31 mouse cellular contexts compared by ENCODE assay signal in genomic region chr6:147972552-147972951, GRCm38 (mm10).
"Had no signal": no experiment of that assay in that cellular context is flagged by ENCODE, and none has a peak within 500 bp of the region (broad histone marks: within the 10 kb centered on the region; RNA-seq: fewer than 3 reads in every experiment).

No protein-coding gene starts in this region.

- DNase-seq: left cerebral cortex, postnatal 4 days; liver; liver, embryonic 13.5 days; liver, postnatal 0 days; lung, adult 18-20 months; lung, adult 2 months; lung, embryonic 14.5 days; lung, postnatal 10 days; lung, postnatal 14 days; lung, postnatal 36 days; lung, postnatal 4 days; midbrain, embryonic 14.5 days had no signal

- H3K27ac ChIP-seq: limb, embryonic 10.5 days; limb, embryonic 12.5 days; limb, embryonic 13.5 days; limb, embryonic 15.5 days; liver, embryonic 12.5 days; liver, embryonic 13.5 days; liver, embryonic 14.5 days; liver, embryonic 15.5 days; lung, embryonic 15.5 days; macrophage; midbrain, embryonic 10.5 days; midbrain, embryonic 12.5 days; midbrain, embryonic 13.5 days; midbrain, embryonic 15.5 days had no signal

- H3K4me3 ChIP-seq: limb, embryonic 10.5 days; limb, embryonic 12.5 days; limb, embryonic 13.5 days; limb, embryonic 15.5 days; liver, embryonic 12.5 days; liver, embryonic 13.5 days; liver, embryonic 15.5 days; lung, embryonic 15.5 days; megakaryocyte, embryonic 14.5 days; midbrain, embryonic 10.5 days; midbrain, embryonic 12.5 days; midbrain, embryonic 13.5 days; midbrain, embryonic 15.5 days; myocyte had no signal

- H3K36me3 ChIP-seq: limb, embryonic 10.5 days; limb, embryonic 12.5 days; limb, embryonic 13.5 days; limb, embryonic 15.5 days; liver, embryonic 12.5 days; liver, embryonic 13.5 days; liver, embryonic 15.5 days; lung, embryonic 15.5 days; midbrain, embryonic 10.5 days; midbrain, embryonic 12.5 days; midbrain, embryonic 13.5 days; midbrain, embryonic 15.5 days had no signal

- H3K4me2 ChIP-seq: limb, embryonic 12.5 days; limb, embryonic 13.5 days; limb, embryonic 15.5 days; liver, embryonic 11.5 days; liver, embryonic 12.5 days; liver, embryonic 13.5 days; liver, embryonic 15.5 days; lung, embryonic 14.5 days; lung, embryonic 15.5 days; midbrain, embryonic 11.5 days; midbrain, embryonic 12.5 days; midbrain, embryonic 13.5 days; midbrain, embryonic 15.5 days had no signal

- H3K9me3 ChIP-seq: limb, embryonic 10.5 days; limb, embryonic 12.5 days; limb, embryonic 13.5 days; limb, embryonic 15.5 days; liver, embryonic 12.5 days; liver, embryonic 13.5 days; liver, embryonic 15.5 days; lung, embryonic 15.5 days; midbrain, embryonic 10.5 days; midbrain, embryonic 12.5 days; midbrain, embryonic 13.5 days; midbrain, embryonic 15.5 days had no signal

- ATAC-seq: liver, embryonic 12.5 days; liver, postnatal 0 days; lung, postnatal 0 days; midbrain, embryonic 13.5 days; midbrain, embryonic 15.5 days; midbrain, embryonic 16.5 days had no signal

- H3K27me3 ChIP-seq: limb, embryonic 12.5 days; limb, embryonic 13.5 days; limb, embryonic 15.5 days; liver, embryonic 12.5 days; liver, embryonic 13.5 days; liver, embryonic 15.5 days; lung, embryonic 15.5 days; midbrain, embryonic 12.5 days; midbrain, embryonic 13.5 days; midbrain, embryonic 15.5 days had no signal

- H3K4me1 ChIP-seq: limb, embryonic 10.5 days; limb, embryonic 12.5 days; limb, embryonic 13.5 days; limb, embryonic 15.5 days; liver, embryonic 12.5 days; liver, embryonic 13.5 days; liver, embryonic 15.5 days; lung, embryonic 15.5 days; megakaryocyte, embryonic 14.5 days; midbrain, embryonic 10.5 days; midbrain, embryonic 12.5 days; midbrain, embryonic 13.5 days; midbrain, embryonic 15.5 days had no signal

- H3K9ac ChIP-seq: limb, embryonic 12.5 days; limb, embryonic 13.5 days; limb, embryonic 15.5 days; liver, embryonic 12.5 days; liver, embryonic 13.5 days; liver, embryonic 14.5 days; liver, embryonic 15.5 days; liver, postnatal 0 days; lung, embryonic 14.5 days; lung, embryonic 15.5 days; midbrain, embryonic 12.5 days; midbrain, embryonic 13.5 days; midbrain, embryonic 15.5 days had no signal
